Mouse (Mus musculus) bone marrow, adult 2 months (tissue): Measurements from ENCODE around the gene Map3k5. TPM values are rescaled to one million over a fixed set of nuclear protein-coding genes. Genes with fewer than 3 reads are reported as not detected.
"Not testable (repeated sequence)": the region's sequence is repeated elsewhere in the genome, so short reads cannot be mapped to it uniquely, and the experiment has no call there.

Source experiments
- H3K27ac ChIP-seq: fragments of 200-500 bp; 2 replicates; pipeline ENCODE4 v1.5.1; 2012; ENCODE audit warnings: low read depth, mild to moderate bottlenecking, control low read depth, inconsistent platforms, low read length; ENCODE audit not compliant: control insufficient read depth, poor library complexity, insufficient read depth
- H3K4me1 ChIP-seq: fragments of 200-500 bp; 2 replicates; pipeline ENCODE4 v1.6.1; 2011; ENCODE audit warnings: low read length; ENCODE audit not compliant: control insufficient read depth, insufficient read depth
- H3K4me3 ChIP-seq: fragments of 200-500 bp; replicated peaks from 2 replicates; pipeline ENCODE3; 2011; ENCODE audit warnings: mild to moderate bottlenecking, low read depth, low read length, control low read depth; ENCODE audit not compliant: control insufficient read depth
- CTCF ChIP-seq: fragments of 200-500 bp; IDR thresholded peaks from 2 replicates; pipeline ENCODE4 v1.5.1; 2011; ENCODE audit warnings: low read length, control low read depth; ENCODE audit not compliant: control insufficient read depth, insufficient read depth
- POLR2A ChIP-seq: fragments of 200-500 bp; IDR thresholded peaks from 2 replicates; pipeline ENCODE4 v1.6.1; 2011; ENCODE audit warnings: low read depth, mild to moderate bottlenecking, control low read depth, low read length, borderline replicate concordance; ENCODE audit not compliant: control insufficient read depth
- WGBS: fragments of 180-500 bp; shearing (Covaris S2); methylation state at CpG from one replicate; pipeline ENCODE4 v1.1.7; 2018; 5-methylcytosine and 5-hydroxymethylcytosine counted together
- polyA plus RNA-seq: library from polyadenylated mRNA; stranded (reverse); fragments of >200 nt; gene quantifications from 2 replicates; pipeline ENCODE4 v1.2.4, GENCODE M21; 2011; ENCODE audit warnings: low replicate concordance; ENCODE audit not compliant: missing spikeins, insufficient read depth, insufficient read length

Map3k5 gene
- polyA plus RNA-seq, 1 experiment, result 27.0 TPM

- Histone ChIP-seq H3K4me3 (no peak overlapping the region), H3K4me1 (no peaks in the 10 kb centered on the region), H3K27ac (no peak overlapping the region)
- TF ChIP-seq CTCF (no peak), POLR2A (no peak)
- WGBS, result 79% methylated on average over 2 of the region's 2 CpGs
Observed at GRCm38 (mm10) chr10:19924256-19924655, 10.0 kb upstream of the Map3k5 start.

DNA sequence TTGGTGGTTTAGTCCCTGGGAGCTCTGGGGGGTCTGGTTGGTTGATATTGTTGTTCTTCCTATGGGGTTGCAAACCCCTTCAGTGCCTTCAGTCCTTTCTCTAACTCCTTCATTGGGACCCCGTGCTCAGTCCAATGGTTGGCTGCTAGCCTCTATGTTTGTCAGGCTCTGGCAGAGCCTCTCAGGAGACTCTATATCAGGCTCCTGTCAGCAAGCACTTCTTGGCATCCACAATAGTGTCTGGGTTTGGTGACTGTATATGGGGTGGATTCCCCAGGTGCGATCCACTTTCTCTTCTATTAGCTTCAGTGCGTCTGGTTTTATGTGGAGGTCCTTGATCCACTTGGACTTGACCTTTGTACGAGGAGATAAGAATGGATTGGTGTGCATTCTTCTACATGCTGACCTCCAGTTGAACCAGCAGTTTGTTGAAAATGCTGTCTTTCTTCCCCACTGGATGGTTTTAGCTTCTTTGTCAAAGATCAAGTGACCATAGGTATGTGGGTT is 7.8 kb upstream of the Map3k5 start:
- 90% methylated on average over 4 of the region's 4 CpGs for WGBS
- H3K4me3 ChIP-seq, H3K4me1 ChIP-seq, H3K27ac ChIP-seq: not testable (repeated sequence)

DNA sequence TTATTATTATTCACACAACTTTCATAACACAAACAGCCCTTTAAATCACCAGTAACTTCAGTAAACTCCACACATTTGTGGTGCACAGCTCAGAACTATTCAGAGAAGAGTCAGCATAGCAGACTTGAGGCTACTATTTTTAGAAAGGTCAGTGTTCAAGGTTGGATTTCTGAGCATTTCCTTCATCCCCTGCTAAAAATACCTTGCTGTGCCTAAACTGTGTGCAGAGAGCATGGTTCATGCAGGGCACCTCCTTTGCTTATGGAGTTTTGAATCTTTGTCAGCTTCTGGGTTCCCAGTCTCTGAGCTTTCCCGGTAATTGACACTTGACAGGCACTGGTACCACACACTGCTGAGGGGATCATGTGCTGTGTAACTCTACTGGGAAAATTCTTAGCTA is 6.1 kb upstream of the Map3k5 start:
- Histone ChIP-seq H3K4me1 (no peaks in the 10 kb centered on the region), H3K27ac (no peak overlapping the region), H3K4me3 (no peak overlapping the region)
- 83% methylated on average over 1 of the region's 1 CpGs for WGBS
- TF ChIP-seq CTCF, result no peak
- TF ChIP-seq POLR2A, result no peak

GRCm38 (mm10) chr10:19932986-19933385 is 1.3 kb upstream of the Map3k5 start:
- TF ChIP-seq POLR2A, result no peak
- TF ChIP-seq CTCF, result no peak
- WGBS, result 24% methylated on average over 3 of the region's 3 CpGs
- H3K4me3 ChIP-seq, result no peak overlapping the region
- no peak overlapping the region for H3K27ac ChIP-seq
- peaks cover 3% of the 10 kb centered on the region; the same call in 1 of the 2 replicates for H3K4me1 ChIP-seq

DNA sequence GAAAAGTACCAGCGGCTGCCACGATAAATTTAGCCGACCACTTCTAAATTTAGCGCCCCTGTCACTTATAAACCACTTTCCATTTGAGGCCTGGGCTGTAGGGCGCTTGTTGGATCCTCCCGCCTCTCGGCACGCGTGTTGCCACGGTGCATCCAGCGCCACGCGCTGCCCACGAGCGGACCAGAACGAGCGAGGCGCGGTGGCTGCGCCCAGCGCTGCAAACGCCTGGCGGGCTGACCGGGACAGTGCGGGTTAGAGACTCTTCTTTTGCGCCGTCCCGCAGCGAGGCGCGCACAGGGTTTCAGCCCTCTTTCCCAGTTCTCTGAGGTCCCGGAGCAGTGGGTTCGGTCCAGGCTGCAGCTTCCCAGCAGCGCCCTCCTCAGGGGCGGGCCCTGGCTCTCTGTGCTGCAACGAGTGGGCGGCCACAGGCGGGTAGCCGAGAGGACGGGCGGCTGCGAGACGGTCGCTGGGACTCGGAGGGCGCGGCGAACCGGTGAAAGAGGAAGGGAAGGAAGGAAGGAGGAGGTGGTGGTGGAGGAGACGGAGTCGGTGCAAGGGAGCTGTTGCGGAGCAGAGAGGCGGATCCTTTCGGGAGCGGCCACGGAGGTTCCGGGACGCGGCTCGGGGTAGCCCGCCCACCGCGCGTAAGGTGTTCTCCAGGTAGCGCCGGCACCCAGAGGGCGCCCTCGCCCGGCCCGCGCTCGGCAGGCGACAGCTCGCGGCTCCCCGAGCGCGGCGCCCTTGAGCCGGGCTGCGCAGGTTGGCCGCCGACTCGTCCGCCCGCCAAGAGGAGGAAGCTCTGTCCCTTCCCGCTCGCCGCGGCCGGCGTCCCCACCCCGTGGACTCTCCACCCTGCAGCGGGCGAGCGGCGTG is 525 bp upstream of the Map3k5 start:
- Histone ChIP-seq H3K27ac (peak overlapping the region; percentile 89), H3K4me3 (peak overlapping the region; percentile 94), H3K4me1 (peaks cover 3% of the 10 kb centered on the region; the same call in 1 of the 2 replicates)
- TF ChIP-seq POLR2A (0 out of 2 replicates have a peak, but pooled peaks have one; percentile 6), CTCF (peak; percentile 37; the same call in 1 of the 2 replicates)
- WGBS, result under 1% methylated on average over 94 of the region's 97 CpGs

GRCm38 (mm10) chr10:19935295-19935623 is 987 bp downstream of the Map3k5 start:
- no peak for TF ChIP-seq POLR2A
- no peak for TF ChIP-seq CTCF
- WGBS, result 5% methylated on average over 10 of the region's 10 CpGs
- H3K4me3 ChIP-seq, result peak overlapping the region; percentile 81
- H3K27ac ChIP-seq, result peak overlapping the region; percentile 89
- peaks cover 10% of the 10 kb centered on the region for H3K4me1 ChIP-seq

DNA sequence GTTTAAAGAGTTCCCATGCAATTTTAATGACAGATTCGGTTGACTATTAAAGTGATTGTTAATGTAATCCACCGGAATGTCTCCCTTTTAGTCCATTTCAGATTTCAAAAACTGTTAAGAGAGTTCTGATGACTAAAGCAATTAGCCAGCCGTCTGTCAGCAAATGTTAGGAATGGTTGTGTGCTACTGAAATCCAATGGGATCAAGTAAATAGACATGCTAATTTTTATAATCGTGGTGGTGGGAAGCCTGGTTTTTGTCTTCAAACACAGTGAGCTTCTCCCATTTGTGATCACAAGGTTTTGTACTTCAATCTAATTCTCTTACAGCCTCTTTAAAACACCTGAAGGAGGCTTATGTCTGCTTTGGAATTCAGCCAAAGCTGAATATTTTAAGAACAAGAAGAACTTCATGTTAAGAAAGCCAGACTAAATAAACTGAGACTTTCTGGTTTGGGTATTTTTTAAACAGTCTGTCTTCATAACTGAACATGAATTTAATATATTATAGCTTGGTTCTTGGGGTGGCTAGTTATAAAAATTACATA is 1.6 kb downstream of the Map3k5 start:
- TF ChIP-seq CTCF (no peak), POLR2A (no peak)
- WGBS, result 67% methylated on average over 4 of the region's 4 CpGs
- H3K4me3 ChIP-seq, result no peak overlapping the region
- H3K27ac ChIP-seq, result no peak overlapping the region
- H3K4me1 ChIP-seq, result peaks cover 11% of the 10 kb centered on the region

- no peak overlapping the region for H3K27ac ChIP-seq
- 69% methylated on average over 9 of the region's 9 CpGs for WGBS
- no peak for TF ChIP-seq CTCF
- no peak for TF ChIP-seq POLR2A
- H3K4me1 ChIP-seq, result peaks cover 11% of the 10 kb centered on the region
- H3K4me3 ChIP-seq, result no peak overlapping the region
Observed at GRCm38 (mm10) chr10:19936961-19937708, 2.9 kb downstream of the Map3k5 start.
